Mouse (Mus musculus): ENCODE measurements around the gene Cd38. TPM values are rescaled to one million over a fixed set of nuclear protein-coding genes. Genes with fewer than 3 reads are reported as not detected.

Gene Cd38
- polyA plus RNA-seq, 1 experiment from 2014 or later, result 22.0 TPM

DNA sequence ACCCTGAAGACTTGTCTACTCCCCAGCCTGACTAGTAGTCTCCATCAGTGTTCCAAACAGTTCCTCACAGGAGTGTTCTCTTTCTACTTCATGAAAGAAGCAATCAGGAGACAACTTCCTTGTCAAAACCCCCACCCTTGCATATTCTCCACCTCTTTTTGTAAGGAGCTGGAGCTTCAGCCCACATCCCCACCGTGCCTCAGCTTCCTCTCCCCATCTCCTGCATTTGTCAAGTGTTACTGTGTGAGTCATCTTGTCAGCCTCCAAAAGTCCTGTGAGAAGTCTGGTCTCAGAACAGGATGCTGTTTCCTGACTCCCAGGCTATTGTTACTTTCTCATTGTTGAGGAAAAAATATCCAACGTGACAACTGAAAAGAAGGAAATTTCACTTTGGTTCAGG lies 3.0 kb upstream of the Cd38 start:
- H3K27ac ChIP-seq (ENCODE audit: low read depth, low read length), result no peak overlapping the region
- no peak overlapping the region for H3K4me2 ChIP-seq
- H3K27me3 ChIP-seq (replicated peaks; ENCODE audit: control insufficient read depth, insufficient read depth, low read length), result no peaks in the 10 kb centered on the region
- no peak overlapping the region for H3K4me3 ChIP-seq (ENCODE audit: low read depth, low read length)
- DNase-seq (ENCODE audit: low spot score), result no peak
- H3K9ac ChIP-seq (ENCODE audit: low read depth, low read length), result no peak overlapping the region
- WGBS, result 44% methylated on average over 2 of the region's 2 CpGs
- 0 out of 2 replicates have a peak, but pooled peaks cover 5% of the 10 kb centered on the region for H3K4me1 ChIP-seq (replicated peaks; ENCODE audit: control insufficient read depth, insufficient read depth, low read length)
- H3K9me3 ChIP-seq (ENCODE audit: control insufficient read depth, low read length), result no peaks in the 10 kb centered on the region
- H3K36me3 ChIP-seq (ENCODE audit: control insufficient read depth, insufficient read depth, low read length), result no peaks in the 10 kb centered on the region
- no peak for ATAC-seq (replicated peaks; ENCODE audit: low FRiP score)

DNA sequence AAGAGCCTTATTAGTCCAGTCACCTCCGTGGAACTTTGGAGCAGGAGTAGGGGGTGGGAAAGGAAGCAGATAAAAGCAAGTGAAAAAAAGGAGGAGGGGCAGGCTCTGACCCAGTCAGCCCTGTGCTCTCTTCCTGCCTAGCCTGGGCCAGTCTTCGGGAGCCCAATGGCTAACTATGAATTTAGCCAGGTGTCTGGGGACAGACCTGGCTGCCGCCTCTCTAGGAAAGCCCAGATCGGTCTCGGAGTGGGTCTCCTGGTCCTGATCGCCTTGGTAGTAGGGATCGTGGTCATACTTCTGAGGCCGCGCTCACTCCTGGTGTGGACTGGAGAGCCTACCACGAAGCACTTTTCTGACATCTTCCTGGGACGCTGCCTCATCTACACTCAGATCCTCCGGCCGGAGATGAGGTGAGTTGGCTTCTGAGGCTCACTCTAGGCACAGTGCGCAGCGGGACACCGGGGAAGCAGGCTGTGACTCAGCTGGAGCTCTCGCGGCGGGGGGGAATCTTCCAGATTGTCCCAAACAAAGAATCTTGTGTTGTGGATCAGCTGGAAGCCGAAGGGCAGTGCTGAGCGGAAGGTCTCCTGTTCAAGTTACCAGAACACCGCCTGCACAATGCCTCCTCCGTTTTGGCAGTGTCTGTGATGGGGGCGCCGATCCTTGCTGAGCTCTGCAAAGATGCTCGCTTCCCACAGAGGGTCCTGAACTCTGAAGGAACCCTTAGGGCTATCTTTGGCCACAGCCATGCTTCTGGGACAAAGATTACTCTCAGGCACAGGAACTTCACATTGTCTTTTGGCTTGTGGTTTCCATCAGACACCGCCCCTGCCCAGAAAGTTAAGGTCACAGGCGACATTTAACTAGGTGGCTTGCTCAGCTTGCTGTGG lies 603 bp downstream of the Cd38 start:
- Histone ChIP-seq H3K27ac (ENCODE audit: low read depth, low read length) (peak overlapping the region; percentile 1; the same call in 1 of the 2 replicates), H3K4me2 (peak overlapping the region; percentile 73), H3K27me3 (replicated peaks; ENCODE audit: control insufficient read depth, insufficient read depth, low read length) (no peaks in the 10 kb centered on the region), H3K4me3 (ENCODE audit: low read depth, low read length) (peak overlapping the region; percentile 43), H3K4me1 (replicated peaks; ENCODE audit: control insufficient read depth, insufficient read depth, low read length) (peaks cover 3% of the 10 kb centered on the region; the same call in 1 of the 2 replicates), H3K36me3 (ENCODE audit: control insufficient read depth, insufficient read depth, low read length) (no peaks in the 10 kb centered on the region), H3K9me3 (ENCODE audit: control insufficient read depth, low read length) (no peaks in the 10 kb centered on the region), H3K9ac (ENCODE audit: low read depth, low read length) (peak overlapping the region; percentile 50)
- ATAC-seq (replicated peaks; ENCODE audit: low FRiP score), result peak; percentile 60
- 3% methylated on average over 28 of the region's 28 CpGs for WGBS
- peak; percentile 51 for DNase-seq (ENCODE audit: low spot score)

GRCm38 (mm10) chr5:43871845-43872244 lies 3.5 kb downstream of the Cd38 start:
- Histone ChIP-seq H3K9me3 (ENCODE audit: control insufficient read depth, low read length) (no peaks in the 10 kb centered on the region), H3K27me3 (replicated peaks; ENCODE audit: control insufficient read depth, insufficient read depth, low read length) (no peaks in the 10 kb centered on the region), H3K4me1 (replicated peaks; ENCODE audit: control insufficient read depth, insufficient read depth, low read length) (peaks cover 3% of the 10 kb centered on the region; the same call in 1 of the 2 replicates), H3K36me3 (ENCODE audit: control insufficient read depth, insufficient read depth, low read length) (no peaks in the 10 kb centered on the region), H3K4me3 (ENCODE audit: low read depth, low read length) (no peak overlapping the region), H3K9ac (ENCODE audit: low read depth, low read length) (no peak overlapping the region), H3K27ac (ENCODE audit: low read depth, low read length) (no peak overlapping the region), H3K4me2 (no peak overlapping the region)
- ATAC-seq (replicated peaks; ENCODE audit: low FRiP score), result no peak
- WGBS, result 42% methylated on average over 1 of the region's 1 CpGs
- no peak for DNase-seq (ENCODE audit: low spot score)

DNA sequence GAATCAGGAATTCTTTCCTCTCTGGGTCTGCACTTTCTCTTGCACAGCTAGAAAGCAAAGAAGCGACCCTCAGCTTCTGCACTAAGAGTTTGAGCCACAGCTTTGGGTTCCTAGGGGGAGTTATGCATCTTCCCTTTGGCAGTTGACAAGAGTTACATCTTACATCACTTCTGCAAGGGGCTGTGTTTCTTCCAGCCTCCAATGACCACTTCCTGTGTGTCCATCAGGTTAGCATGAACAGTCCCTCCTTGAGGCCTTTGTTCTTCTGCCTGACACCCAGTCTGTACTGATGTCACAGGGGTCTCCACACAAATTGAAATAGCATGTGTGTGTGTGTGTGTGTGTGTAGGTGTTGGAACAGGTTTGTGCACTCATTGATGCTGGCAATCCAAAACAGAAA lies 4.3 kb downstream of the Cd38 start:
- Histone ChIP-seq H3K27ac (ENCODE audit: low read depth, low read length) (no peak overlapping the region), H3K36me3 (ENCODE audit: control insufficient read depth, insufficient read depth, low read length) (no peaks in the 10 kb centered on the region), H3K4me3 (ENCODE audit: low read depth, low read length) (no peak overlapping the region), H3K4me2 (no peak overlapping the region), H3K9me3 (ENCODE audit: control insufficient read depth, low read length) (no peaks in the 10 kb centered on the region), H3K4me1 (replicated peaks; ENCODE audit: control insufficient read depth, insufficient read depth, low read length) (peaks cover 3% of the 10 kb centered on the region; the same call in 1 of the 2 replicates), H3K27me3 (replicated peaks; ENCODE audit: control insufficient read depth, insufficient read depth, low read length) (no peaks in the 10 kb centered on the region), H3K9ac (ENCODE audit: low read depth, low read length) (no peak overlapping the region)
- ATAC-seq (replicated peaks; ENCODE audit: low FRiP score) (no peak), DNase-seq (ENCODE audit: low spot score) (no peak)
- WGBS, result 64% methylated on average over 1 of the region's 1 CpGs

DNA sequence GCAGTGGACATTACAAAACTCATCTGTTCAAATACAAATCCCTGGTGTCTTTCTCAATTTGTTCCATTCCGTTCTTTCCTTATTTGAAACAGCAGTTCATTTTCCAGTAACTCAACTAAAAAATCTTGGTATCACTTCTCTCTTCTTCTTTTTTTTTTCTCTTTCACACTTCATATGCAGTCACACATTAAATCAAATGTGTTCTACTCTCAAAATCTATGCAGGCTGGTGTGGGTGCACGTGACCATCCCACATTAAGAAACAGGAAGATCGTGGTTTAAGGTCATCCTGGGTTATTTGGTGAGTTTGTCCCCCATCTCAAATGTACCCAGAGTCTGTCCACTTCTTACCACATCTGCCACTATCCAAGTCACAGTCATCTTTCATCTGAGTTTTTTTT lies 13.7 kb downstream of the Cd38 start:
- Histone ChIP-seq H3K9ac (ENCODE audit: low read depth, low read length) (no peak overlapping the region), H3K4me2 (no peak overlapping the region), H3K36me3 (ENCODE audit: control insufficient read depth, insufficient read depth, low read length) (no peaks in the 10 kb centered on the region), H3K9me3 (ENCODE audit: control insufficient read depth, low read length) (no peaks in the 10 kb centered on the region), H3K4me3 (ENCODE audit: low read depth, low read length) (no peak overlapping the region), H3K4me1 (replicated peaks; ENCODE audit: control insufficient read depth, insufficient read depth, low read length) (no peaks in the 10 kb centered on the region), H3K27me3 (replicated peaks; ENCODE audit: control insufficient read depth, insufficient read depth, low read length) (no peaks in the 10 kb centered on the region), H3K27ac (ENCODE audit: low read depth, low read length) (no peak overlapping the region)
- DNase-seq (ENCODE audit: low spot score) (no peak), ATAC-seq (replicated peaks; ENCODE audit: low FRiP score) (no peak)
- WGBS, result 62% methylated on average over 3 of the region's 3 CpGs

GRCm38 (mm10) chr5:43885060-43885820 lies 16.9 kb downstream of the Cd38 start:
- H3K27ac ChIP-seq (ENCODE audit: low read depth, low read length), result no peak overlapping the region
- WGBS, result 31% methylated on average over 3 of the region's 3 CpGs

GRCm38 (mm10) chr5:43892386-43892785 lies 24.0 kb downstream of the Cd38 start:
- Histone ChIP-seq H3K4me1 (replicated peaks; ENCODE audit: control insufficient read depth, insufficient read depth, low read length) (no peaks in the 10 kb centered on the region), H3K9me3 (ENCODE audit: control insufficient read depth, low read length) (no peaks in the 10 kb centered on the region), H3K4me2 (no peak overlapping the region), H3K36me3 (ENCODE audit: control insufficient read depth, insufficient read depth, low read length) (no peaks in the 10 kb centered on the region), H3K9ac (ENCODE audit: low read depth, low read length) (no peak overlapping the region), H3K4me3 (ENCODE audit: low read depth, low read length) (no peak overlapping the region), H3K27me3 (replicated peaks; ENCODE audit: control insufficient read depth, insufficient read depth, low read length) (no peaks in the 10 kb centered on the region), H3K27ac (ENCODE audit: low read depth, low read length) (no peak overlapping the region)
- no peak for ATAC-seq (replicated peaks; ENCODE audit: low FRiP score)
- no peak for DNase-seq (ENCODE audit: low spot score)
- 28% methylated on average over 1 of the region's 1 CpGs for WGBS

More at GRCm38 (mm10) chr5:43885060-43885820, 16.9 kb downstream of the Cd38 start:
- Histone ChIP-seq H3K9me3 (ENCODE audit: control insufficient read depth, low read length) (no peaks in the 10 kb centered on the region), H3K27me3 (replicated peaks; ENCODE audit: control insufficient read depth, insufficient read depth, low read length) (no peaks in the 10 kb centered on the region), H3K36me3 (ENCODE audit: control insufficient read depth, insufficient read depth, low read length) (no peaks in the 10 kb centered on the region), H3K4me1 (replicated peaks; ENCODE audit: control insufficient read depth, insufficient read depth, low read length) (no peaks in the 10 kb centered on the region), H3K4me3 (ENCODE audit: low read depth, low read length) (no peak overlapping the region), H3K4me2 (no peak overlapping the region), H3K9ac (ENCODE audit: low read depth, low read length) (no peak overlapping the region)
- no peak for DNase-seq (ENCODE audit: low spot score)
- ATAC-seq (replicated peaks; ENCODE audit: low FRiP score), result no peak

GRCm38 (mm10) chr5:43894113-43894512 lies 25.8 kb downstream of the Cd38 start:
- Histone ChIP-seq H3K27ac (ENCODE audit: low read depth, low read length) (no peak overlapping the region), H3K4me3 (ENCODE audit: low read depth, low read length) (no peak overlapping the region), H3K36me3 (ENCODE audit: control insufficient read depth, insufficient read depth, low read length) (no peaks in the 10 kb centered on the region), H3K4me2 (no peak overlapping the region), H3K9ac (ENCODE audit: low read depth, low read length) (no peak overlapping the region), H3K4me1 (replicated peaks; ENCODE audit: control insufficient read depth, insufficient read depth, low read length) (no peaks in the 10 kb centered on the region), H3K27me3 (replicated peaks; ENCODE audit: control insufficient read depth, insufficient read depth, low read length) (no peaks in the 10 kb centered on the region), H3K9me3 (ENCODE audit: control insufficient read depth, low read length) (no peaks in the 10 kb centered on the region)
- ATAC-seq (replicated peaks; ENCODE audit: low FRiP score) (no peak), DNase-seq (ENCODE audit: low spot score) (no peak)
- 63% methylated on average over 2 of the region's 2 CpGs for WGBS
